Mouse (Mus musculus) monocyte, adult 2 months (primary cell): ENCODE results near the gene Rnf144b.

ENCODE experiments used
- DNase-seq, 2 experiments: peaks; one replicate each; pipeline ENCODE4 v3.0.0; 2022; ENCODE audit warnings: low spot score in 2 of 2, low read depth in 1 of 2

Rnf144b gene

DNA sequence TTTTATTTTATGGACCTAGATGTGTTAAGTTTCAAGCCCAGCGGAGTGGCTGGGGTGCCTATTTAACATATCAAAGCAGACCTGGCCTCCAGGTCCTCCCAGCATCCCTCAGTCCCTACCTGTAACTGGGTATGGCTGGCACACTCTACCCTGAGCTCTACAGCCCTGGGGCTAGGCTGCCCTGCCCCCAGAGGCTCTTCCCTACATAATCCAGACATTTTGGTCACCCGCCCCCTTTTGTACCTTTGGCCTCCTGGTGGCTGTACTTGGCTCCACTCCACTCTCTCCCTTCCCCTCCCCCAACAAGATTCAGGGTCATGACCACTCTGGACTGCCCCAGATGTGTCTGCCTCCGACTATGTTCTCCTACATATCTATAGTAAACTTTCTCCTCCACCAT lies 2.0 kb downstream of the Rnf144b start:
- no peak for DNase-seq

DNA sequence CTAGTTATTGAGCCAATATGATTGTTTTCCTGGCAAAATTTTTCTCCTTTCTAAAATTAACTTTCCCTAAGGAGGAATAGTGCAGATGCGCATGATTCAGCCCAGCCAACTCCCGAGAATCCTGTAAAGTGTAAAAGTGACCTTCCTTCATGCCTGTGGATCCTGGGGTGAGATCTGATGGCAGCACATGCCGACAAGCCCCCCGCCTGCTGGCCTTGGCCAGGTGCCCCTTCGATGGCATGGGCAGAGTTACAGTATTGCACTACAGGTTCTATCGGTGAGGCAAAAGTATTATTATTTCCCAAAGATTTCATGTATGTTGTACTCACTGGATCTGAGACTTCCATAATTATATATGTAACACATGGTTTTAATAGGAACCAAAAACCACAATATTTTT lies 2.5 kb downstream of the Rnf144b start:
- DNase-seq: no peak

DNA sequence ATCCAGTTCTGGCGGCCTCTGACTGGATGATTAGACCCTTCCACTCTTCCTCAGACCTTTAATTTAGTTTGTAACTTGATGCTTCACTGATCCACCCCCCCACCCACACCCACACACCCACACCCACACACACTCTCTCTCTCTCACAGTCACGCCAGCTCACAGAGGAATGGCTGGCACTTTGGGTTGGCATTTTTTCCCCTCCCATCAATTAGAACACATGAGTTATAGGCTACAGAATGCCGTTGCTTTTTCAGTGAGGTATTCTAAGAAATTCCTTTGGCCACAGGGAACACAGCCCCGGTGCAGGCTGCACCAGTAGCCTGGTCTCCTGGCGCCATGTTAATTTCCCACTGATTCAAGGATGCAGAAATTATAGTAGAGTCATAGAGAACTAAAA lies 3.1 kb downstream of the Rnf144b start:
- no peak for DNase-seq

DNA sequence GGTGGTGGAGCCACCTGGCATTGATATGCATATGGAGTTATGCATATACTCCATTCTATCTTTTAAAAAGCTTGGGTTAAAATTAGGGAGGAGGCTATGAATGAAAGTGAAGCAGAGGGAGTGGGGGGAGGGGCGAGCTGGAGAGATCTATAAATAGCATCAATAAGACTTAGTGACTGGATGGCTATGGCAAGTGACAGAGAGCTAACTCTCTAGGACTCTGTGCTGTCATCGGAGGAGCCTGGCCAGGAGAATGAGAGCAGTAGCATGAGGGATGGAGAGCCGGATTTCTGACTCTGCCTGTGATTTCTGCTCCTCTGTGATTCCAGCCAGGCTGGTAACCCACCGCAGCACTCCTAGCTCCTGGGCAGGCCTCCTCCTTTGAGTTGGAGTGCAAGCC lies 6.6 kb downstream of the Rnf144b start:
- DNase-seq: no peak

DNA sequence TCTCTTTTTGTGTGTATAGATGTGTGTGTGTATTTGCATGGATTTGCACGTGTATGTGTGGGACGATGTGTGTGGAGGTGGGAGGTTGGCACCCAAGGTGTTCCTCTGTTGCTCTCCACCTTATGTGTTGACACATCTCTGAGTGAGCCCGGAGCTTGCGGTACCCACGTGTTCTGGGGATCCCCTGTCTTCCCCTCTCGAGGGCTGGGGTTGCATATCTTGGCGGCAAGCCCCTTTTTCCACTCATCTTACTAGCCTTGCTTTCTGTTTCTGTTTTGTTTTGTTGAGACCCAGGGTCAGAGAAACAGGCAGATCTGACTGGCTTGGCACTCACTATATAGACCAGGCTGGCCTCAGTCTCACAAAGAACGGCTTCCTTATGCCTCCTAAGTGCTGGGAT lies 10.6 kb downstream of the Rnf144b start:
- no peak for DNase-seq

DNA sequence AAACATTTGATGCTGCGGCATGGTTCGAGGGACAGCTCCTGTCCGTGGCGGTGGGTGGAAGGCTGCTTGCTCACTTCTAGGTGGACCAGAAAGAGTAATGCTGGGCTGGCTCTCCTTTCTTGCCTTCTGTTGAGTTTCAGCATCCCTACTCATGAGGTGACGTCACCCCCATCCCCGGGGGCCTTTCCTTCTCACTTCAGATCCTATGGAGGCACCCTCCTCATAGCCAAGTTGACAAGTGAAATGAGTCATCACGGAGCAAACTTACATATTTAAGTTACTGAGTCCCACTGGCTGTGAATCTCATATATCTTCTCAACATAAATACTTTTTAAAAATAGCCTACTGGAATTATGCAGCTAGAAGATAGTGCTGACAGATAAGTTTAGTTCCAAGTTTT lies 12.4 kb downstream of the Rnf144b start:
- DNase-seq: no peak

DNA sequence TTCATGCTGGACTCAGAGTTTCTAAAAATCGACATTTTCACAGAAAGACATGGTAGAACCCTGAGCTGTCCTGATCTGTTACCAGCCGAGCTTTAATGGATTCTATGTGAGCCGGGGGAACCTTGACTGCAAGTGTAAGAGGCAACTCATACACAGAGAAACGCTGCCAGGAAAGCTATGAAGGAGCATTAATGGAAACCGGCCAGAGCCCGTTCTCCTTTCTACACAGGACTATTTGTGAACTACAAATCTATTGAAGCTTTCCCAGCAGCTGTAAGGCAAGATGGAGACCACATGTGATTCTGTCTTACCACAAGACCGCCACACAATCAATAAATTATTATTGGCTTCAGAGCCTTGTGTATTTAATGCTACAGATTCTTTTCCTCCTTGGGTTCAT lies 13.3 kb downstream of the Rnf144b start:
- no peak for DNase-seq

DNA sequence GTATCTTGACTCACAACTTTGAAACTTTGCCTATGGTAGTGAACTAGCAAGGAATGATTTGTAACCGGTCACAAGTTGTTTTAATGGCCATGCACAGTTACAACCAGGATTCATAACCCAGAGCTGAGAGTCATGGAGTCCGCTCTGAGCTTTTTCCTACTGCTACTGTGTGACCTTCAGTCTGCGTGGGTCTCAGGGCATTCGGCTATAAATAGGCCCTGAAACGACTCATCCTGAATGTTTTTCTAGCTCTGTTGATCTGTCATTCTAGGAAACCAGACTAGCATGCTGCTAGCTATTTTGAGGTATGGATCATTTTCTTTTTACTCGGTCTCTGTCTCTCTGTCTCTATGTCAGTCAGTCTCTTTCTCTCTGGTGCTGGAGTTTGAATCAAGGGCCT lies 20.3 kb downstream of the Rnf144b start:
- DNase-seq: no peak

DNA sequence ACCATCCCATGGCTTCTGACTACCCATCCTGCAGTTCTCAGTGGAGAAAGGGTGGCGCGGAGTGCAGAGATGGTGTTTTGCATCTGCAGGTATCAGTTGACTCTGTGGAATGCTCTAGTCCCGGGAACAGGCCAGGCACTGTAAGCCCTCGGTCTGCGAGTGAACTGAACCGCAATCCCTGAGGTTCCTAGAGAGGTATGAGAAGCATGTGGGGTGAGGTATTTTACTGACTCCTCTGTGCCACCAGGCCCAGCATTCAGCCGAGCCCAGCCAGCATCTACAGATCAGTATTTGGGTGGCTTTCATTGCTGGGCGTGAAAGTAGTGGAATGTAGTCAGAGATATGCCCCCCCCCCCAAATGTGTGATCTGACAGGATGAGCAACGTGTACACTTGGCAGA lies 23.5 kb downstream of the Rnf144b start:
- no peak for DNase-seq

DNA sequence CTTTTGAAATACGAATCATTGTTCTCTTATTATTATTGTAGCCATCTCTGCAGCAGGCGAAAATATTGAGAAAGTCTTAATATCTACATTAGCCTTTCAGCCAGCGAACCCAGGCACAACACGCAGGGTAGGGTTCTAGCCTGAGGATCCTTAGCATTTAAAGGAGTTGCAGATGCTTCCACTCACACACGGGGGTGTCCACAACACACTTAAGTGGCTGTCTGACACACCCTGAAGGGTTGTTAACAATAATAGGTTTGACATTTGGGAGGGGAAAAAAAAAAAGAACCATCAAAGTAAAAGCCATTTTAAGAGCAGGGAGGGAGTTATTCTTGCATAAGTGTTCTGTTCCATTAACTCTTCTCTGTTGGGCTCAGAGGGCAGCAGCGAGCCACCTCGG lies 23.9 kb downstream of the Rnf144b start:
- no peak for DNase-seq

DNA sequence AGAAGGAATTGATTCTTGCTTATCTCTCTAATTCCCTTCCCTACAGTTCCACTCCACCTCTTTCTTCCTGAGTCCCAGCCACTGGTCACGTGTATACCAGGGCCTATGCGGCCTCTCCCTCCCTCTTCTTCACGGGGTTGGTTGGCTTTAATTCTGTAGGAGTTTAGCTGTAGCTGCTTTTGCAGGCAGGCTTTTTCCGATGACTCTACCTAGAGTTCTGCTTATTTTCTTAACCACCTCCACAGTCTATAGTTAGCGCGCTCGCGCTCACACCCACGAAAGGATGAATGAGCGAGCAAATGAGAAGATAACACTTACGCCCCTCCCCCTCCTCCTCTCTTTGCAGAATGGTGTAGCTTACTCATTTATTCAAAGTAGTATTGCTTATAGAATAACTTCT lies 26.1 kb downstream of the Rnf144b start:
- DNase-seq: no peak

DNA sequence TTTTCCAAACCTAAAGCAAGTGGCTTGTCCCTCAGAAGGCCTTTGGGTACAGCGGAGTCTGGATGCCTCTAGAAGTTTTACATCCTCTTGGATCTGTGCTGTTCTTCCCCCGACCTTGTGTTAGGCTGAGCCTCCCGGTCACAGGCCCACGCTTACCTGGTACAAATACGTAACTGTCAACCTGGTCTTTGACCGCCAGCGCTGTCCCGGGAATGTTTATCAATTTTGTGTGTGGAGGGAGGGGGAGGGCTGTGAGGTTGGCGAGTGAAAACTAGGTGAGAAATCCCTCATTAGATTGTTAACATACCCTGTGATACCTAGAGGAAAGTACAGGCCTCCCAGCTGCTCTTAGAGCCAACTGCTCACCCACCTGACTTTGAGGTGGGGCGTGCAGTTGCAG lies 27.5 kb downstream of the Rnf144b start:
- DNase-seq: no peak

DNA sequence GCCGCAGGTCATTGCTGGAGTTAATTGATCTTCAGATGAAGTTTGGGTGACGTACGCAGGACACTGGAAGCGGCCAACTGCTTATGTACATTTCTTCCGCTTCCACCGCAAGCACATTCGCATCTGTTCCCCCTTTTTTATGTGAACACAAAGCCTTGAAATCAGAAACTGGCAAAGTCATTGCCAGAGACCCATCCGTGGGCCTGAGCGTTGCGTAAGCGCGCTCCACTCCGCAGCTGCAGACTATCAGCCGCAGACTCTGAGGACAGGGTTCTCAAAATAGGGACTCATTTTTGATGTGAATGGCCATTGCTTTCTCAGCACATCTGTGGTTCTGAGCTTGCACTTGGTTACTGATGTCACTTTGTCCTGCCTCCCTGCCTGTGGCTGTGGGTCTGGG lies 28.6 kb downstream of the Rnf144b start:
- DNase-seq: peak; percentile 25 to 35

DNA sequence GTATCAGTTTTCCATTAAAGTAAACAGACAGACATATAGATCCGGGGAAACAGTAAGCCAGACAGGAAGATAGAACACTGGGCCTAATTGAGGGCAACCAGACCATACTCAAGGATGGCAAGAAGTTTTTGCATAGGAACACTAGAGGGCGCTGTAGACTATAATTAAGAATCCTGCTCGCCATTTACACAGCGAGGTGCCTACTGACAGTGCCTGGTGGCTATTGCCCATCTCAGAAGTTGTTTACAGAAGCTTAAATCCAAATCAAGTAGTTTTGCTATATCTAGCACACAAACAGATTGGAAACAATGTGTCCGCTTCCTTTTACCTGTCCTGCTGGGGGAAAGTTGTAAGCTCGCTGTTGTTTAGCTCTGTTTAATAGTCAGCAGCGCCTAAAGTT lies 29.9 kb downstream of the Rnf144b start:
- DNase-seq: no peak

DNA sequence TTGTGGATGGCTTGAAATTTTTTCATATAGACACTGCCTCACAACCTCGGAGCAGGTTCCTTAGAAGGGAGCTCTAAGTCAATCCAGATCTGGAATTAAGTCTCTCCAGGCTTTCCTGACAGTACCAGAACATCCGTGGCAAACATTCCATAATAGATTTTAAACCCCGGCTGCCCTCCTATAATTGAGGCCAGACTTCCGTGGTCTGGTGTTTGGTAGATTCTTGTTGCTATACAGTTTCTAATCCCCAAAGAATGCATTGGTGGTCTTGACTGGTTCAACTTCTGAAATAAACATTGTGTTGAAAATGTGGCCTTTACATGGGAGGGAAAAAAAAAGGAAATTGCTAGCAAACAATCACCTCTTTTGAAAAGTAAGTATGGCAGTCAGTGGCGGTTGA lies 30.8 kb downstream of the Rnf144b start:
- no peak for DNase-seq

DNA sequence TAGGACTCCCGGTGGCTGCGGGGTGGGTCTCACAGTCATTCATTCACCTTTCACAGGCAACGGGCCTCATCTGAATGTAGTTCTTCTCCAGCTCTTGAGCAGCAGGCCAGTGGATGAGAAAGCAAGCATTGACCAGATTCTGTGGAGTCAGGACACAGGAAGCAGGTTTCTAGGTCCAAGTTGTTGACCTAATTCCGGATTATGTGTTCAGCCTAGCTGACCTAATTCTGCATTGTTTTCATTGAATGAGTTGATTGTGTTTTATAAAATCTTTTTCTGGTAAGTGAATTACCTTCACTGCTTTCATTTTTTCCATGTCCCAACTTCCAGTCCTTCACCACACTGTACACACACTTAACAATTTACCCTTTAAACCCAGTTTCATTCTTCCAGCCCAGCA lies 32.4 kb downstream of the Rnf144b start:
- no peak for DNase-seq

DNA sequence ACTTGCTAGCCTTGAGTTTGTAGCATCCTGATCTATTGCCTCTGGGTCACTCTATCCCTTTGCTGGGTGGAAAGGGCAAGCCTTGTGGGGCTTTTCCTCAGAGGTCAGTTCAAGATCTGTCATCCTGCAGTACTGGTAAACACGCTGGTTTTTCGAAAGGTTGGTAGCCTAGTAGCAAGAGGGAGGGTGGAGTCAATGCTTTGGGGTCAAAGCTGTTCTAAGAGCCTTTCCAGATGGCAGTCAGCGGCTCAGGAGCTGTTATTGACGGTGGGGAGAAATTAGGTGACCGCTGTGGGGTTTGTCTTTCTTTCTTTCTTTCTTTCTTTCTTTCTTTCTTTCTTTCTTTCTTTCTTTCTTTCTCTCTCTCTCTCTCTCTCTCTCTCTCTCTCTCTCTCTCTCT lies 34.4 kb downstream of the Rnf144b start:
- no peak for DNase-seq

DNA sequence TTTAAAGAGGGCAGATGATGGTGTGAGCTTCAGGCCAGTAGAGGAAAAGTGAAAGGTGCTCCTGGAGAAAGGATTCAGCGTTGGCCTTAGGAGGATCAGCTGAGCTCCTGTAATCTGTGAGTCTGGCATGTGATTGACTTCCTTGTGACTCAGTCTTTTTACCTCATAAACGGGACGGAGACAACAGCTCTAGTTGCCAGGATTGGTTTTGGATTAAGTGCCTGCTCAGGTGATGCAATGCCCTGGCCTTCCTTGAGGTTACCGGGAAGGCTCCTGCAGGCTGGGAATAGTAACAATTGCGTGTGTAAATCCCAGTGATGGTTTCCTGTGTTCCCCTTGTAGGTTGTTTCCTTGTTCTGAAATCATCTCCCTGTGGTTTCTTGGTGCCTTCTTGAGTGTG lies 39.5 kb downstream of the Rnf144b start:
- no peak for DNase-seq

DNA sequence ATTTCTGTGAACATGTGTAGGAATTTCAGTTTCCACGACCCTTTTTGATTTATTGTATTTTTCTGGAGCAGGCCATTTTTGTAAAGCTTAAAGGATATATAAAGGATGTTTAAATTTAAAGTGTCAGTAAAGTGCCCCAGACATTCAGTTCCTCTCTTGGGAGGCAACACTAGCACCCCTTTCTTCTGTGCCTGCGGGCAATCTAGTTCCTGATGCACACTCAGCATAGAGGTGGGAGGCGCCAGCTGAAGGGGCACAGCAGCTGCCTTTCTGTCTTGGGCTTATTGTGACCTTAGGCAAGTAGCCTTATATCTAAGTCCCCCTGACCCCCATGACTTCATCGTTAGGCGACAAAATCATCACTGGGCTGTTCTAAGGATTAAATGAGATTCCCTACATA lies 42.3 kb downstream of the Rnf144b start:
- DNase-seq: no peak

DNA sequence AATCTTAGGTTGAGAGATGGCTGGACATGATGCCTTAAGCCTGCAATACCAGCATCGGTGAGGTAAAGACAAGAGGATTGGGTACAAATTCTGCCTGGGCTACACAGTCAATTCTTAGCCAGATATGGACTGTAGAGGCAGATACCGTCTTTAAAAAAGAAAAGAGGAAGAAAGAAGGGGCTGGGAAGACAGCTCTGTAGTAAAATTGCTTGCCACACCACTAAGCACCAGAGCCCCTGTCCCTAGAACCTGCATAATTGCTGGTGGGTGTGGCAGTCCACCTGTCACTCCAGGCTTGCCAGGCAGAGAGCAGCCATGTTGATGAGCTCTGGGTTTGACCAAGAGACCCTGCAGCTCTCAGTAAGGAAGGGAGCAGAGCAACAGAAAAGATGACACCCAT lies 42.8 kb downstream of the Rnf144b start:
- no peak for DNase-seq

DNA sequence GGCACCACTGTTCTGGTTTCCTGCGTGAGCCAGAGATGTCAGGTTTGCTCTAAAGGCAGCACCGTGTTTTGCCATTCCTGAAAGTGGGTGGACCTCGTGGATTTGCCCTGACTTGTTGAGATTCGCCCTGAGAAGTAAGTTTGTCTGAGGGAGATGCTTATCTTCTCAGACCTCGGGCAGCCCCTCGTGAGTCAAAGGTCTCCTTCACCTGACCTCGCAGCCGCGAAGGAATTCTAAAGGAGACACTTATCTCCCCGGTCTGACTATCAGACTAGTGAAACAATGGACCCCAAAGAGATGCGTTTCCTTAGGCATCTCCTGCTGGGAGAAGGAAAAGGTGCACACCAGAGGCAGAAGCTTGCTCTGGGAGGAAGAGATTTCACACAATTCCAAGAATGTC lies 46.0 kb downstream of the Rnf144b start:
- DNase-seq: no peak

DNA sequence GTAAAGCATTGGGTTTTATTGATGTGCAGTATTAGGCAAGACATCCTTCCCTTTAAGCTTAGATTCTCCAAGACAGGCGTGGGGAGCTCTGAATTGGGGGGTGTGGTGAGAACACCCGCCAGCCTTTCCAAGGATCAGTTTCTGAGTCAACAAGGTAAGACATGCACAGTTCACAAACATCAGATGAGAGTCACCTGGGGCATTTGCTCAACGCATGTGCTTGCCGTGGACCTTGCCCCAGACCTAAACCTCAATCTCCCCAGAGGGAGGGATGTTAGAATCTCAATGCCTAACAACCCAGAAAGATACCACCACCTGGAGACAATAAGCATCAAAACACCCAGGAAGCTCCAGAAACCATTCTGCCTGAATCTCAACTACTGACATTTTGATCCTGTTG lies 47.6 kb downstream of the Rnf144b start:
- DNase-seq: no peak

DNA sequence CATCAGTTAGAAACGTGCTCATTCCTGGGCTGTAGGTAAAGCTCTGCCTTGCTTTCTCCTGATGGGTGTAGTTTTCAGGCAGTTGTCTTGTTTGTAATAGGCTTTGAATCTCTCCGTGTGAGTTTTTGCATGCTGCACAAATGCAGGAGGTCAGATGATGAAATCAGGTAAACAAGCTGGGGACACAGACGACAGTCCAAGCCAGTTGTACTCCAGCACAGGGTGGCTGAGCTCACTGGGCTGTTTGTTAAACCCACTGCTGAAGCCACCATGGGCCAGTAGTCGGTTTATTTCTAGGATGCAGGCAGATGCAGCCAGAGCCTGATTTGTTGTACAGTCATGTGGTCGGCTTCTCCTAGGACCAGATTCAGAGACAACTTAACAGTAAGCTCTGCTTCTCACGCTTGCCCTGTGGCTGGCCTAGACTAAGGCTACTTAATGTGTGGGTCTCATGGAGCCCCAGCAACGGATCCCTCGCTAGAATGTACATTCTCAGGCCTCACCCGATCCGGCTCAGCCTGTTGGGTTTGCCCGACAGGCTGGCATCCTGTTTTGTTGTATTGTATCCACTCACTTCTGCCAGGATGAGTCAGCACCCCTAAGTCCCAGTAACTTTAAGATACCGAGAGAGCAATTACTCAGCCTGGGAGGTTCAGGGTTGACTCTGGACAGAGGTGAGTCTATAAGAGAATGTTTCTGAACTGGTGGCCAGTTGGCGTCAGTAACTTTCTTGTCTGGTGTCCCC lies 48.5 kb downstream of the Rnf144b start:
- no peak for DNase-seq

DNA sequence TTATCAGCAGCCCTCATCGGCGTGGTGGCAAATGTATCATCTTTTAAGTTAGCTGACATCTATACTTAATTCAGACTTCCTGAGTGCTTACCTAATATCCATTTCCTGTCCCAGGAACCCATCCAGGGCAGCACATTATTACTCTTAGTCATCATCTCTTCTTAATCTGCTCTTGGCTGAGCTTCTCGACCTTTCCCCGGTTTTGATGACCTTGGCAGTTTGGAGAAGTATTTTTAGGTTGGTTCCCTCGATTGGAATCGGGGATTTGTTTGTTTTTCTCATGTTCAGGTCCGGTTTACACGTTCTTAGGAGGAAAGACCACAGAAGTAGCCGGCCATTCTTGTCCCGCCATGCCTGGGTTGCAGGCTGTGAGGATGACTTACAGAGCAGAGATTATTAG lies 50.4 kb downstream of the Rnf144b start:
- no peak for DNase-seq
